Mouse (Mus musculus): ENCODE data around the gene Tgfbi. TPM values are rescaled to one million over a fixed set of nuclear protein-coding genes. Genes with fewer than 3 reads are reported as not detected.

The Tgfbi gene
- total RNA-seq (2023) = 4.1 TPM

GRCm38 (mm10) chr13:56609103-56609856 lies at the start of gene Tgfbi:
Gene Tgfbi (plus strand): TSS chr13:56609523.

Other genes starting within 250 kb of the Tgfbi start
- not detected for gene Gm3045, start 182.9 kb upstream of the Tgfbi start, total RNA-seq (2023)
- gene Slc25a48, start 171.2 kb upstream of the Tgfbi start, total RNA-seq (2023) = not detected
- not detected for gene Il9, start 127.3 kb upstream of the Tgfbi start, total RNA-seq (2023)
- gene Fbxl21, start 87.1 kb upstream of the Tgfbi start, total RNA-seq (2023) = 1.1 TPM
- gene Lect2, start 61.0 kb upstream of the Tgfbi start, total RNA-seq (2023) = not detected
- 67.8 TPM for gene Smad5, start 93.5 kb downstream of the Tgfbi start, total RNA-seq (2023)
- gene Gm45623, start 144.3 kb downstream of the Tgfbi start, total RNA-seq (2023) = not detected

Data from CD4-positive naive resting alpha-beta T cell, adult 76 days (primary cell).